Comparison of ENCODE assay signal across 9 mouse cellular contexts in genomic region chr15:40386526-40386925, GRCm38 (mm10).
"Had no signal": no experiment of that assay in that cellular context is flagged by ENCODE, and none has a peak within 500 bp of the region (broad histone marks: within the 10 kb centered on the region; RNA-seq: fewer than 3 reads in every experiment).

No protein-coding gene starts in this region.

- DNase-seq: kidney, postnatal 10 days; kidney, postnatal 36 days; left cerebral cortex, postnatal 4 days; liver, postnatal 0 days; lung, embryonic 14.5 days; thymus, adult 18-20 months; thymus, postnatal 36 days had no signal

- ATAC-seq: liver, postnatal 0 days; lung, postnatal 0 days; midbrain, embryonic 15.5 days had no signal
